Mouse (Mus musculus) cerebellum, adult 2 months (tissue): ENCODE measurements around the gene Gm10118. TPM values are rescaled to one million over a fixed set of nuclear protein-coding genes. Genes with fewer than 3 reads are reported as not detected.

Source experiments
- DNase-seq, 2 experiments: peaks; one replicate each; pipeline ENCODE4 v3.0.0; 2021
- H3K27ac ChIP-seq: fragments of 200-500 bp; 2 replicates; pipeline ENCODE4 v1.5.1; 2012; ENCODE audit warnings: low read length, control low read depth, inconsistent platforms; ENCODE audit not compliant: insufficient read depth
- H3K27me3 ChIP-seq: fragments of 200-500 bp; 2 replicates; pipeline ENCODE4 v1.6.1; 2012; ENCODE audit warnings: inconsistent platforms, mild to moderate bottlenecking, low read length, moderate library complexity; ENCODE audit not compliant: control insufficient read depth, insufficient read depth
- H3K4me1 ChIP-seq: fragments of 200-500 bp; 2 replicates; pipeline ENCODE4 v1.6.1; 2011; ENCODE audit warnings: low read length; ENCODE audit not compliant: control insufficient read depth, insufficient read depth
- H3K4me3 ChIP-seq: fragments of 200-500 bp; replicated peaks from 2 replicates; pipeline ENCODE3; 2011; ENCODE audit warnings: mild to moderate bottlenecking, low read depth, low read length, control low read depth; ENCODE audit not compliant: insufficient read depth
- CTCF ChIP-seq: fragments of 200-500 bp; IDR thresholded peaks from 2 replicates; pipeline ENCODE4 v1.5.1; 2011; ENCODE audit warnings: low read depth, mild to moderate bottlenecking, control low read depth, low read length, moderate library complexity, borderline replicate concordance; ENCODE audit not compliant: insufficient read depth
- POLR2A ChIP-seq: fragments of 200-500 bp; IDR thresholded peaks from 2 replicates; pipeline ENCODE4 v1.6.1; 2011; ENCODE audit warnings: low read length, control low read depth, borderline replicate concordance; ENCODE audit not compliant: insufficient read depth
- WGBS: fragments of 180-500 bp; shearing (Covaris S2); methylation state at CpG from one replicate; pipeline ENCODE4 v1.1.7; 2018; 5-methylcytosine and 5-hydroxymethylcytosine counted together
- polyA plus RNA-seq: library from polyadenylated mRNA; depleted of rRNA; stranded (reverse); fragments of >200 nt; gene quantifications from 2 replicates; pipeline ENCODE4 v1.2.3, GENCODE M21; 2012; rRNA removed

The Gm10118 gene
- polyA plus RNA-seq, 1 experiment: 6.3 TPM

DNA sequence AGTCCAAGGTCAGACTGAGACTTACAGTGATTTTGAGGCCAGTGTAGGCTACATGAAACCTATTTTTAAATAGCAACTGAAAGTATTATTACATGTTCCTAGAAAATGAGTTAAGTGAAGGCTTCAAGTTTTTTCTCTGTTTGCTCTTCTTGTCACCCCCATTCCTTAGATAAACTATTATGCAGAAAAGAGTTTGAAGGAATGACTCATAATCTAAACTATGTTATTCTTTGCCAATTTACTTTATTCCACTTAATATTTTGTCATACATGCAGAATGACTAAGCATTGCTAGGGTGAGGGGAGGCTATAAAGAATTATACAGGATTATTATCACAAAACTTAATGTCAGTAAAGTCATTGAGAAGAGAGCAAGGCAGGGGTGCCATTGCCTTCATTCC, 18.4 kb downstream of the Gm10118 start:
- no peaks in the 10 kb centered on the region for H3K4me1 ChIP-seq
- no peaks in the 10 kb centered on the region for H3K27me3 ChIP-seq
- H3K4me3 ChIP-seq: no peak overlapping the region
- TF ChIP-seq CTCF (no peak), POLR2A (no peak)
- H3K27ac ChIP-seq: no peak overlapping the region
- DNase-seq: no peak

DNA sequence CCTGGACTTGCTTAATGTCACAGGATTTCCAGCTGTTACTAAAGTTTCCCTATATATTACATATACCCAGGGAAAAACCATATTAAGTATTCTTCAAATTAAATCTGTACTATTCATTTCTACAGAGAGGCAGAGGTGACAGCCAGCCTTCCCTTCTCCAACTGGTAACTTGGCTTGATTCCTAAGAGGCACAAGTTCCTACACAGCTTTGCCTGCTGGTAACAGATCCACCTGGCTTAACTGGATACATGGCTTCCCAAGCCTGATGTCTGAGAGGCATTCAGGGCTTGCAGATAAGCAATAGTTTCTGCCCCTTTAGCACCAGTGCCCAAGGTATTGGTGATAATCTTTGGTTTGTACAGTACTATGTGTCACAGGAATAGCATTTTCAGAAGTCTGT, 27.3 kb downstream of the Gm10118 start:
- TF ChIP-seq POLR2A: no peak
- no peak for TF ChIP-seq CTCF
- no peaks in the 10 kb centered on the region for H3K27me3 ChIP-seq
- DNase-seq: peak in 1 of 2 experiments; percentile 55
- no peaks in the 10 kb centered on the region for H3K4me1 ChIP-seq
- no peak overlapping the region for H3K27ac ChIP-seq
- H3K4me3 ChIP-seq: no peak overlapping the region

- H3K4me3 ChIP-seq: no peak overlapping the region
- H3K27ac ChIP-seq: no peak overlapping the region
- DNase-seq: no peak
- H3K27me3 ChIP-seq: no peaks in the 10 kb centered on the region
- H3K4me1 ChIP-seq: no peaks in the 10 kb centered on the region
- WGBS: 92% methylated on average over 5 of the region's 5 CpGs
- TF ChIP-seq CTCF: no peak
Observed at GRCm38 (mm10) chr10:63894612-63895011, 32.6 kb downstream of the Gm10118 start.

DNA sequence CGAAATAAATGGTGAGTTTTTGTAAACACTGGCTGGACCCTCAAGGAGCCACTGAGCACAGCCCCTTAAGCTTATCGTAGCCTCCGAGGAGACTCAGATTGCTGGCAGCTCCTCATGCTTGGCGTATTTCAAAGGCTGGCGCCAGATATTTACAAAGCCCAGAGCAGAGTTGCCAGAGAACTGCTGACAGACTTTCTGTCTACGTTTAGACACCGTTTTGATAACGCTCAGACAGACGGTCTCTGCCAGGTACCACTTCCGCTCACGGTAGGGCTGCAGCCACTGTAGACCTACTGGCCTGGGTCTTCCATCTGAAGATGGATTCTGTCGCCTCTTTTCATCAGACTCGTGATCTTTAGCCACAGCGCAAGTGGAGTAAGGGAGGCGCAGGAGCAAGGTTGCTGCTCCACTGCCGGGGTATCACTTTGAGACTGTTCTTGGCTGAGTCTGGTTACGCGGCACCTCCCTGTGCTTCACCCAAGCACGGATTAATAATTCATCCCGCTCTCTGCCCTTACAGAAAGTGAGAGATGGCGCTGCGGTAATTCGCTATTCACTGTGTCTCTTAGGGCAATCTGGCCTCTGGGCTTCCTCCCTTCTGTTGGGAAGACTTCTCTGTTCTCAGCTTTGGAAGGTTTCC, 40.7 kb downstream of the Gm10118 start:
- no peak overlapping the region for H3K27ac ChIP-seq
- DNase-seq: peak; percentile 23 to 37
- peak overlapping the region; percentile 44 for H3K4me3 ChIP-seq
- no peaks in the 10 kb centered on the region for H3K27me3 ChIP-seq
- H3K4me1 ChIP-seq: no peaks in the 10 kb centered on the region
- no peak for TF ChIP-seq CTCF
- TF ChIP-seq POLR2A: no peak
- WGBS: 55% methylated on average over 23 of the region's 23 CpGs

DNA sequence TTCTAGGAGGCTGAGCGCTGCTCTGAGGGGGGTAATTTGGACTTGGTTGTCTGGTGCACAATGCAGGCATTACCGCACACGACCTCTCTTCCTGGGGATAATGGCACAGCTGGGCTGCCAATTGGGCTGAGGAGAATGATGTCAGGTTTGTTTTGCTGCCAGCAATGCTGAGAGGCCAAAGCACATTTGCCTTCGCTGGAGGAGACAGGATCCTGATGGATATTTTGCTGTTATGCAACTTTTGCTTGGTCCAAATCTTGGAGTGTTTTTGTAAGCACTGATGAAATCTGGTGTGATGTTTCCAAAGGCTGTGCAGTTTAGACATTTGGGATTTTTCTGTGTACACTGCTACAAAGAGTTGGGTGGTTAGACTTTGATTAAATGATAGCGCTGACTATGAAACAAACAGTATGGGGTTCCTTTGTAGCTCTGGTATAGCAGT, 46.8 kb downstream of the Gm10118 start:
- no peaks in the 10 kb centered on the region; the same call in 1 of the 2 replicates for H3K4me1 ChIP-seq
- peak; percentile 72 to 85 for DNase-seq
- H3K27ac ChIP-seq: no peak overlapping the region
- TF ChIP-seq CTCF: no peak
- no peak for TF ChIP-seq POLR2A
- WGBS: 34% methylated on average over 5 of the region's 5 CpGs
- H3K27me3 ChIP-seq: no peaks in the 10 kb centered on the region
- no peak overlapping the region for H3K4me3 ChIP-seq

Other genes with a start within 250 kb of the Gm10118 start
- 72.7 and 73.6 TPM in 2 replicates for gene Lrrtm3, start 162.8 kb upstream of the Gm10118 start, polyA plus RNA-seq